Mouse (Mus musculus) liver, embryonic 11.5 days (tissue): ENCODE results near the gene Ankrd13a. TPM values are rescaled to one million over a fixed set of nuclear protein-coding genes. Genes with fewer than 3 reads are reported as not detected.
"Not testable (repeated sequence)": the region's sequence is repeated elsewhere in the genome, so short reads cannot be mapped to it uniquely, and the experiment has no call there.

Experiments used
- ATAC-seq: fragments of 200-750 bp; cut with Nextera tagmentation; replicated peaks from 2 replicates; pipeline ENCODE4 v1.8.0; 2017; ENCODE audit warnings: moderate number of reproducible peaks, mild to moderate bottlenecking, moderate TSS enrichment, moderate library complexity; ENCODE audit not compliant: low FRiP score
- DNase-seq: peaks from one replicate; pipeline ENCODE4 v3.0.0-alpha.2; 2017; ENCODE audit warnings: low spot score
- H3K27ac ChIP-seq: fragments of 300-500 bp; sonication (generic); 2 replicates; pipeline ENCODE4 v1.5.1; 2014; ENCODE audit warnings: mild to moderate bottlenecking, low read depth, low read length, control low read depth
- H3K27me3 ChIP-seq: fragments of 300-500 bp; sonication (generic); replicated peaks from 2 replicates; pipeline ENCODE4 v1.6.1; 2014; ENCODE audit warnings: low read length, mixed read lengths; ENCODE audit not compliant: control insufficient read depth, insufficient read depth
- H3K36me3 ChIP-seq: fragments of 300-500 bp; sonication (generic); 2 replicates; pipeline ENCODE4 v1.6.1; 2014; ENCODE audit warnings: mild to moderate bottlenecking, low read length, moderate library complexity, mixed read lengths; ENCODE audit not compliant: control insufficient read depth, insufficient read depth
- H3K4me1 ChIP-seq: fragments of 300-500 bp; sonication (generic); replicated peaks from 2 replicates; pipeline ENCODE4 v1.6.1; 2014; ENCODE audit warnings: low read length, mixed read lengths; ENCODE audit not compliant: control insufficient read depth, insufficient read depth
- H3K4me2 ChIP-seq: fragments of 300-500 bp; sonication (generic); 2 replicates; pipeline ENCODE4 v1.6.1; 2014; ENCODE audit warnings: mild to moderate bottlenecking, control low read depth, moderate library complexity
- H3K4me3 ChIP-seq: fragments of 300-500 bp; sonication (generic); 2 replicates; pipeline ENCODE4 v1.5.1; 2014; ENCODE audit warnings: low read depth, low read length, control low read depth
- H3K9ac ChIP-seq: fragments of 300-500 bp; sonication (generic); 2 replicates; pipeline ENCODE4 v1.6.1; 2014; ENCODE audit warnings: low read depth, low read length, control low read depth
- H3K9me3 ChIP-seq: fragments of 300-500 bp; sonication (generic); 2 replicates; pipeline ENCODE4 v1.6.1; 2016; ENCODE audit warnings: low read length, inconsistent platforms, mixed read lengths; ENCODE audit not compliant: control insufficient read depth
- WGBS: fragments of 180-500 bp; shearing (Covaris S2); extraction: QIAGEN DNeasy Blood & Tissue Kit; methylation state at CpG from one replicate; pipeline ENCODE4 v1.1.7; 2014; 5-methylcytosine and 5-hydroxymethylcytosine counted together
- microRNA-seq: library from miRNA; unstranded; fragments of <30 nt; microRNA quantifications from one replicate; pipeline ENCODE4, GENCODE M21; 2017; ENCODE audit warnings: borderline number of aligned reads
- polyA plus RNA-seq: library from polyadenylated mRNA; unstranded; fragments of >200 nt; fragmentation: Nextera tagmentation; extraction: Ambion mirVana; gene quantifications from 2 replicates; pipeline ENCODE4 v1.2.1, GENCODE M21; 2014

Gene Ankrd13a
- polyA plus RNA-seq, 1 experiment from 2014 or later: 81.2 TPM

DNA sequence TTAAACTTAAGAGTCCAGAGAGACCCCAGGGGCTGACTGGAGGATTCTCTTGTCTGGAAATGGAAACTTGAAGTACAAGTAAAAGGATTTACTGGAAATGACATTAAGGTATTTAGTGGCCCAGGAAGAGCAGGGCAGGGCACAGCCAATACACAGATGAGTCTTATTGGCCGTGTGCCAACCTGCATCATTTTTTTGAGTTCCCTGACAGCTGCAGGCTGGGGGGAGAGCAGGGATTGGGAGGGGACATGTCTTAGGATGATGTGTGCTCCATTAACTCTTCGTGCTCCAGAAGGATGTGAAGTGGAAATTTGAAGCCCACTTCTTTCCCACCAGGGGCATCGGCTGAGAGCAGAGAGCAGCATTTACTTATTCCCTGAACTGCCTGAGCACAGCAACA, 67.7 kb downstream of the Ankrd13a start:
- H3K4me1 ChIP-seq, H3K36me3 ChIP-seq, H3K4me3 ChIP-seq, ATAC-seq, H3K27ac ChIP-seq, H3K9ac ChIP-seq, DNase-seq, H3K27me3 ChIP-seq, H3K9me3 ChIP-seq, H3K4me2 ChIP-seq: not testable (repeated sequence)
- WGBS: 44% methylated on average over 3 of the region's 3 CpGs

DNA sequence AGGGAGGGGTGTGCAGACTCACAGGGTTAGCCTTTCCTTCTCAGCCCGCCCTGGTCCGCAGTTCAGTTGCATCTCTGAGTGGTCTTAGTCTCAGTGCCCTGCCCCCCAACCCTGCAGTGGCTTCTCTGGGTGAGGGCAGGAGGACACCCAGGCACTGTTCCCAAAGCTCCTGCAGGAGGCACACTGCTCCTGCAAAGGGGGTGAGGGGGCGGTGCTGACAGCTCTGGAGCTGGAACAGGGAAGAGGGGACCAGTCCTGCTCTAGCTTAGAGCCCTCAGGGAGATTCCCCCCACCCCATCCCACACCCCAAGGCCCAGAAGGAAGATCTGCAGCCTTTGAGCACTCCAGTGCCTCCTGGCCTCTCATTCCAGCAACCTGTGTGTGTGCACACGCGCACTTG, 68.2 kb downstream of the Ankrd13a start:
- Histone ChIP-seq H3K36me3 (no peaks in the 10 kb centered on the region), H3K9me3 (no peaks in the 10 kb centered on the region), H3K9ac (no peak overlapping the region), H3K4me2 (no peak overlapping the region), H3K4me3 (no peak overlapping the region), H3K4me1 (no peaks in the 10 kb centered on the region), H3K27ac (no peak overlapping the region), H3K27me3 (no peaks in the 10 kb centered on the region; the same call in 1 of the 2 replicates)
- WGBS: 65% methylated on average over 5 of the region's 5 CpGs
- ATAC-seq: no peak
- no peak for DNase-seq

DNA sequence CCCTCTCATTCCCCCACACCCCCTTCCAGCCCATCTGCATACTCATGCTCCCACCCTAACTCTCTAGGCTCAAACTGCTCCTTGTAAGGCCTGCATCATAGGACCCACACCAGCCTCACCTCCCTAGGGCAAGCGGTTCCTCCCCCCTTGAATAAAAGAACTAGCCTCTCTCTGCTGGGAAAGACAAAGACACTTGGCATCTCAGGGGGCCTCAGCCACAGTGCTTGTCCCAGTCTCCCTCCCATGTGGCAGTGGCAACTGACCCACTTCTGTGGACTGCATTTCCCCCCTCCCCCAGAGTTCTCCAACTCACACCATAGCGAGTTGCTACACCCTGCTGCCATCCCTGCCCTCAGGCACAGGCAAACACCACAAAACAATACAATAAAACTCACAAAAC, 69.9 kb downstream of the Ankrd13a start:
- not testable (repeated sequence) for H3K36me3 ChIP-seq, H3K4me2 ChIP-seq, H3K27me3 ChIP-seq, ATAC-seq, H3K9ac ChIP-seq, H3K4me3 ChIP-seq, DNase-seq, H3K4me1 ChIP-seq, H3K9me3 ChIP-seq, H3K27ac ChIP-seq
- WGBS: 66% methylated on average over 2 of the region's 2 CpGs

DNA sequence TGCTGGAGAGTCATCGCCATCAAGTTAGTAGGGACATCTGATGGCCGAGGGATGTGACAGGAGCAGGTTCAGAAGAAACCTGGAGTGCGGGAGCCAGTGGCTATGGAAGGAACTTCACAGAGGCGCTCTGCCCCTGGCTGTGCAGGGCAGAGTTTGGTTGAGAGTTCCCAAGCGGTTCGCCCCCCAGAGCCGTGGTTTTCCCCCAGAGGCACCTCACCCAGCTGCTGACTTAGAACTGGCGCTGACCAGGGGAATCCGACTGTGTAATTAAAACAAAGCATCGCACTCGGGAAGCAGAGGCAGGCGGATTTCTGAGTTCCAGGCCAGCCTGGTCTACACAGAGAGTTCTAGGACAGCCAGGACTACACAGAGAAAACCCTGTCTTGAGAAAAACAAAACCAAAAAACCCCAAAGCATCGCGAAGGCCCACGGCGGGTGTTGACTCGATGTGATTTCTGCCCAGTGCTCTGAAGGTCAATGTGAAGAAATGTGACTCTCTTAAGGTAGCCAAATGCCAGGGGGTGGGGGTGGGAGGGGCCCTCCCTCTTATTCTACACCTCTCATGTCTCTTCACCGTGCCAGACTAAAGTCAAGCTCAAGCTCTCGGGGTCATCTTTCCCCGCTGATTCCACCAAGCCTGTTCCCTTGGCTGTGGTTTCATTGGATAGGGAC, 77.2 kb downstream of the Ankrd13a start:
- WGBS: 74% methylated on average over 20 of the region's 20 CpGs
- DNase-seq: no peak
- Histone ChIP-seq H3K9me3 (no peaks in the 10 kb centered on the region), H3K27ac (no peak overlapping the region), H3K4me2 (no peak overlapping the region), H3K4me1 (no peaks in the 10 kb centered on the region), H3K36me3 (no peaks in the 10 kb centered on the region), H3K9ac (no peak overlapping the region), H3K27me3 (peaks cover 3% of the 10 kb centered on the region; the same call in 1 of the 2 replicates), H3K4me3 (no peak overlapping the region)
- ATAC-seq: 0 out of 2 replicates have a peak, but pooled peaks have one; percentile 39

DNA sequence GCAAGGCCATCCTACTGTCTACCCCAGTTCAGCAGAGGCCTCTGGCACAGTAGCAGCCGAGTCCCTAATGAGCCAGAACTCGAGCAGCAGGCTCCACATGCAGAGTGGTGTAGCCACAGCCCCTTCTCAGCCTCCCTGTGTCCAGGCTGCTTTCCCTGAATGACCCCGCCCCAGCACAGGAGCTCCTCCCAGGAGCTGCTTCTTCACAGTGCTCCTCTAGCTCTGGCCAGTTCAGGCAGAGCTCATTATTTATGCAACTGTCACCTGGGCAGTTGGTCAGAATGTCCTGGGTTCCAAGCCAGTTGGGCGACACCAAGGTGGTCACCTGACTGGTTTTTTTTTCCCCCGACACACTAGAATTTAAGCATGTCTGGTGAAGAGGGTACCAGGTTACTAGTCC, 78.9 kb downstream of the Ankrd13a start, which contains the start of gene 4930519G04Rik:
Gene 4930519G04Rik (plus strand): TSS at position 301 of the 400 bp plus-strand sequence.
- not testable (repeated sequence) for H3K27me3 ChIP-seq, H3K4me3 ChIP-seq, ATAC-seq, H3K9me3 ChIP-seq, H3K9ac ChIP-seq, DNase-seq, H3K4me2 ChIP-seq, H3K27ac ChIP-seq, H3K36me3 ChIP-seq, H3K4me1 ChIP-seq
- WGBS: 83% methylated on average over 3 of the region's 5 CpGs

Small RNA genes within 50 kb of the gene (microRNA-seq; reads per million reads assigned to microRNA genes)
- gene Mir6240: 56.0 reads per million, percentile 43 among the genes with 10 or more reads in this experiment

Other genes with a start within 250 kb of the Ankrd13a start
- gene Fam222a, start 206.7 kb upstream of the Ankrd13a start, polyA plus RNA-seq: 2.2 and 2.3 TPM in 2 replicates
- gene Trpv4, start 116.3 kb upstream of the Ankrd13a start, polyA plus RNA-seq: 0.56 and 0.78 TPM in 2 replicates
- 51.3 and 53.4 TPM in 2 replicates for gene Gltp, start 83.7 kb upstream of the Ankrd13a start, polyA plus RNA-seq
- 7.9 and 11.4 TPM in 2 replicates for gene Tchp, start 66.9 kb upstream of the Ankrd13a start, polyA plus RNA-seq
- gene Git2, start 840 bp downstream of the Ankrd13a start, polyA plus RNA-seq: 37.5 and 46.1 TPM in 2 replicates
- 70.3 and 75.6 TPM in 2 replicates for gene 1500011B03Rik, start 48.8 kb downstream of the Ankrd13a start, polyA plus RNA-seq
- not detected in 2 replicates for gene 4930519G04Rik, start 79.0 kb downstream of the Ankrd13a start, polyA plus RNA-seq
- gene Gm9936, start 84.0 kb downstream of the Ankrd13a start, polyA plus RNA-seq: 0.12 TPM in 1 of 2 replicates, not detected in the other
- gene Oasl2, start 122.3 kb downstream of the Ankrd13a start, polyA plus RNA-seq: 4.1 and 4.4 TPM in 2 replicates
- gene Oasl1, start 148.6 kb downstream of the Ankrd13a start, polyA plus RNA-seq: 0.36 and 0.55 TPM in 2 replicates
- gene 2210016L21Rik, start 167.5 kb downstream of the Ankrd13a start, polyA plus RNA-seq: 37.1 and 40.3 TPM in 2 replicates
- 2.7 and 4.1 TPM in 2 replicates for gene Hnf1a, start 196.4 kb downstream of the Ankrd13a start, polyA plus RNA-seq
- 14.8 and 17.6 TPM in 2 replicates for gene Sppl3, start 236.5 kb downstream of the Ankrd13a start, polyA plus RNA-seq